Mouse (Mus musculus): ENCODE measurements at regions not wholly inside any gene's neighbourhood (a gene's known extent, or its start where the extent isn't known, plus 50 kb on each side); places are given as distances from the start of the nearest gene placed in this dataset.

GRCm38 (mm10) chr3:99447361-99447760, 207.2 kb downstream of the Tbx15 start:
- no peak for DNase-seq

GRCm38 (mm10) chr3:99447813-99448212, 207.6 kb downstream of the Tbx15 start:
- no peak for DNase-seq

GRCm38 (mm10) chr3:99459036-99459863, 219.1 kb downstream of the Tbx15 start:
- peak; percentile 31 for DNase-seq

- DNase-seq = peak; percentile 7
Measured at GRCm38 (mm10) chr3:99499980-99500379, 259.8 kb downstream of the Tbx15 start.

GRCm38 (mm10) chr3:99504772-99505171, 264.6 kb downstream of the Tbx15 start:
- no peak for DNase-seq

GRCm38 (mm10) chr3:99512250-99512649, 272.1 kb downstream of the Tbx15 start:
- DNase-seq = no peak

- DNase-seq = no peak
Measured at GRCm38 (mm10) chr3:99512933-99513332, 272.8 kb downstream of the Tbx15 start.

GRCm38 (mm10) chr3:99515751-99516150, 275.6 kb downstream of the Tbx15 start:
- no peak for DNase-seq

- DNase-seq = peak; percentile 2
Measured at GRCm38 (mm10) chr3:99560917-99561316, 320.7 kb downstream of the Tbx15 start.

GRCm38 (mm10) chr3:99573335-99573976, 311.8 kb upstream of the Spag17 start:
- no peak for DNase-seq

GRCm38 (mm10) chr3:99573977-99574373, 311.2 kb upstream of the Spag17 start:
- no peak for DNase-seq

GRCm38 (mm10) chr3:99602679-99603078, 282.5 kb upstream of the Spag17 start:
- DNase-seq = no peak

GRCm38 (mm10) chr3:99632309-99632708, 252.9 kb upstream of the Spag17 start:
- DNase-seq = no peak

- DNase-seq = no peak
Measured at GRCm38 (mm10) chr3:99641343-99642106, 243.7 kb upstream of the Spag17 start.

- DNase-seq = no peak
Measured at GRCm38 (mm10) chr3:99644910-99645309, 240.3 kb upstream of the Spag17 start.

GRCm38 (mm10) chr3:99645318-99645717, 239.9 kb upstream of the Spag17 start:
- DNase-seq = no peak

GRCm38 (mm10) chr3:99657617-99658016, 227.6 kb upstream of the Spag17 start:
- no peak for DNase-seq

- no peak for DNase-seq
Measured at GRCm38 (mm10) chr3:99663783-99664182, 221.4 kb upstream of the Spag17 start.

GRCm38 (mm10) chr3:99665363-99665762, 219.8 kb upstream of the Spag17 start:
- no peak for DNase-seq

GRCm38 (mm10) chr3:99665902-99666768, 219.1 kb upstream of the Spag17 start:
- DNase-seq = no peak

- no peak for DNase-seq
Measured at GRCm38 (mm10) chr3:99674145-99674544, 211.1 kb upstream of the Spag17 start.

- no peak for DNase-seq
Measured at GRCm38 (mm10) chr3:99709506-99709905, 175.7 kb upstream of the Spag17 start.
